Mouse (Mus musculus): ENCODE data around the gene Palld. TPM values are rescaled to one million over a fixed set of nuclear protein-coding genes. Genes with fewer than 3 reads are reported as not detected.

Gene Palld
- polyA plus RNA-seq, 1 experiment from 2014 or later: 95.3 TPM

GRCm38 (mm10) chr8:61722226-61722625 is 180.3 kb downstream of the Palld start:
- Histone ChIP-seq H3K27me3 (no peaks in the 10 kb centered on the region), H3K27ac (no peak overlapping the region), H3K4me1 (replicated peaks) (no peaks in the 10 kb centered on the region), H3K9me3 (peaks cover 8% of the 10 kb centered on the region; the same call in 1 of the 2 replicates), H3K4me2 (no peak overlapping the region), H3K4me3 (replicated peaks) (no peak overlapping the region), H3K36me3 (peaks cover 34% of the 10 kb centered on the region), H3K9ac (replicated peaks) (no peak overlapping the region)
- ATAC-seq (ENCODE audit: insufficient number of reproducible peaks, insufficient read depth, low FRiP score, low TSS enrichment, low read depth): no peak
- WGBS: 93% methylated on average over 9 of the region's 9 CpGs

- Histone ChIP-seq H3K27ac (no peak overlapping the region), H3K36me3 (peaks cover 52% of the 10 kb centered on the region), H3K27me3 (no peaks in the 10 kb centered on the region), H3K9ac (replicated peaks) (no peak overlapping the region), H3K4me2 (no peak overlapping the region), H3K9me3 (peaks cover 8% of the 10 kb centered on the region; the same call in 1 of the 2 replicates), H3K4me1 (replicated peaks) (peaks cover 15% of the 10 kb centered on the region), H3K4me3 (replicated peaks) (no peak overlapping the region)
- 36% methylated on average over 14 of the region's 14 CpGs for WGBS
- no peak for ATAC-seq (ENCODE audit: insufficient number of reproducible peaks, insufficient read depth, low FRiP score, low TSS enrichment, low read depth)
These were observed 187.0 kb downstream of the Palld start for GRCm38 (mm10) chr8:61715351-61716125.

GRCm38 (mm10) chr8:61714293-61714831 is 188.1 kb downstream of the Palld start:
- ATAC-seq (ENCODE audit: insufficient number of reproducible peaks, insufficient read depth, low FRiP score, low TSS enrichment, low read depth): no peak; the same call in 1 of the 2 replicates
- H3K27me3 ChIP-seq: no peaks in the 10 kb centered on the region
- H3K27ac ChIP-seq: 0 out of 2 replicates have a peak overlapping the region, but pooled peaks have one; percentile 24
- H3K9me3 ChIP-seq: peaks cover 8% of the 10 kb centered on the region; the same call in 1 of the 2 replicates
- no peak overlapping the region for H3K9ac ChIP-seq (replicated peaks)
- peaks cover 17% of the 10 kb centered on the region for H3K4me1 ChIP-seq (replicated peaks)
- H3K36me3 ChIP-seq: peaks cover 50% of the 10 kb centered on the region
- no peak overlapping the region for H3K4me3 ChIP-seq (replicated peaks)
- 22% methylated on average over 6 of the region's 6 CpGs for WGBS
- H3K4me2 ChIP-seq: no peak overlapping the region

- H3K9ac ChIP-seq (replicated peaks): no peak overlapping the region
- H3K9me3 ChIP-seq: 0 out of 2 replicates have a peak, but pooled peaks cover 3% of the 10 kb centered on the region
- no peak overlapping the region for H3K27ac ChIP-seq
- H3K27me3 ChIP-seq: no peaks in the 10 kb centered on the region
- no peak for ATAC-seq (ENCODE audit: insufficient number of reproducible peaks, insufficient read depth, low FRiP score, low TSS enrichment, low read depth)
- WGBS: 90% methylated on average over 16 of the region's 16 CpGs
- no peak overlapping the region for H3K4me2 ChIP-seq
- H3K36me3 ChIP-seq: peaks cover 50% of the 10 kb centered on the region
- no peak overlapping the region for H3K4me3 ChIP-seq (replicated peaks)
- H3K4me1 ChIP-seq (replicated peaks): peaks cover 17% of the 10 kb centered on the region
These were observed 189.1 kb downstream of the Palld start for GRCm38 (mm10) chr8:61713195-61713990.

GRCm38 (mm10) chr8:61712426-61712825 is 190.1 kb downstream of the Palld start:
- H3K27me3 ChIP-seq: no peaks in the 10 kb centered on the region
- ATAC-seq (ENCODE audit: insufficient number of reproducible peaks, insufficient read depth, low FRiP score, low TSS enrichment, low read depth): no peak
- H3K9me3 ChIP-seq: no peaks in the 10 kb centered on the region
- peaks cover 17% of the 10 kb centered on the region for H3K4me1 ChIP-seq (replicated peaks)
- WGBS: 93% methylated on average over 2 of the region's 2 CpGs
- H3K27ac ChIP-seq: no peak overlapping the region
- H3K36me3 ChIP-seq: peaks cover 43% of the 10 kb centered on the region
- H3K9ac ChIP-seq (replicated peaks): no peak overlapping the region
- no peak overlapping the region for H3K4me2 ChIP-seq
- no peak overlapping the region for H3K4me3 ChIP-seq (replicated peaks)

- H3K9me3 ChIP-seq: no peaks in the 10 kb centered on the region
These were observed 193.7 kb downstream of the Palld start for GRCm38 (mm10) chr8:61708586-61709305.

GRCm38 (mm10) chr8:61705491-61705890 is 197.0 kb downstream of the Palld start:
- H3K4me2 ChIP-seq: no peak overlapping the region
- no peak overlapping the region for H3K27ac ChIP-seq
- no peaks in the 10 kb centered on the region for H3K27me3 ChIP-seq
- H3K36me3 ChIP-seq: peaks cover 45% of the 10 kb centered on the region
- no peak for ATAC-seq (ENCODE audit: insufficient number of reproducible peaks, insufficient read depth, low FRiP score, low TSS enrichment, low read depth)
- H3K9me3 ChIP-seq: no peaks in the 10 kb centered on the region
- WGBS: 90% methylated on average over 3 of the region's 3 CpGs
- peaks cover 36% of the 10 kb centered on the region for H3K4me1 ChIP-seq (replicated peaks)
- H3K4me3 ChIP-seq (replicated peaks): no peak overlapping the region
- H3K9ac ChIP-seq (replicated peaks): no peak overlapping the region

More at GRCm38 (mm10) chr8:61708586-61709305, 193.7 kb downstream of the Palld start:
- 64% methylated on average over 8 of the region's 8 CpGs for WGBS
- H3K4me3 ChIP-seq (replicated peaks): no peak overlapping the region
- peaks cover 3% of the 10 kb centered on the region; the same call in 1 of the 2 replicates for H3K4me1 ChIP-seq (replicated peaks)
- H3K27ac ChIP-seq: 0 out of 2 replicates have a peak overlapping the region, but pooled peaks have one; percentile 32
- H3K9ac ChIP-seq (replicated peaks): no peak overlapping the region
- H3K4me2 ChIP-seq: no peak overlapping the region
- H3K27me3 ChIP-seq: no peaks in the 10 kb centered on the region
- peak; percentile 77 for ATAC-seq (ENCODE audit: insufficient number of reproducible peaks, insufficient read depth, low FRiP score, low TSS enrichment, low read depth)
- peaks cover 56% of the 10 kb centered on the region for H3K36me3 ChIP-seq

- peak overlapping the region; percentile 54; the same call in 1 of the 2 replicates for H3K27ac ChIP-seq
- H3K36me3 ChIP-seq: peaks cover 34% of the 10 kb centered on the region
- peaks cover 40% of the 10 kb centered on the region for H3K4me1 ChIP-seq (replicated peaks)
- H3K9ac ChIP-seq (replicated peaks): no peak overlapping the region
- no peaks in the 10 kb centered on the region for H3K27me3 ChIP-seq
- no peak overlapping the region for H3K4me2 ChIP-seq
- no peaks in the 10 kb centered on the region for H3K9me3 ChIP-seq
- H3K4me3 ChIP-seq (replicated peaks): no peak overlapping the region
- no peak for ATAC-seq (ENCODE audit: insufficient number of reproducible peaks, insufficient read depth, low FRiP score, low TSS enrichment, low read depth)
- 54% methylated on average over 8 of the region's 8 CpGs for WGBS
These were observed 200.4 kb downstream of the Palld start for GRCm38 (mm10) chr8:61702122-61702521.

GRCm38 (mm10) chr8:61700932-61701681 is 201.4 kb downstream of the Palld start:
- H3K4me1 ChIP-seq (replicated peaks): peaks cover 43% of the 10 kb centered on the region
- H3K36me3 ChIP-seq: peaks cover 25% of the 10 kb centered on the region
- H3K4me3 ChIP-seq (replicated peaks): no peak overlapping the region
- no peak overlapping the region for H3K9ac ChIP-seq (replicated peaks)
- peak overlapping the region; percentile 54 for H3K27ac ChIP-seq
- 26% methylated on average over 9 of the region's 9 CpGs for WGBS
- no peak for ATAC-seq (ENCODE audit: insufficient number of reproducible peaks, insufficient read depth, low FRiP score, low TSS enrichment, low read depth)
- H3K9me3 ChIP-seq: no peaks in the 10 kb centered on the region
- no peaks in the 10 kb centered on the region for H3K27me3 ChIP-seq
- H3K4me2 ChIP-seq: no peak overlapping the region

- Histone ChIP-seq H3K36me3 (peaks cover 18% of the 10 kb centered on the region), H3K9me3 (no peaks in the 10 kb centered on the region), H3K9ac (replicated peaks) (no peak overlapping the region), H3K4me1 (replicated peaks) (peaks cover 52% of the 10 kb centered on the region), H3K27me3 (no peaks in the 10 kb centered on the region), H3K27ac (no peak overlapping the region), H3K4me3 (replicated peaks) (no peak overlapping the region), H3K4me2 (no peak overlapping the region)
- no peak for ATAC-seq (ENCODE audit: insufficient number of reproducible peaks, insufficient read depth, low FRiP score, low TSS enrichment, low read depth)
- 94% methylated on average over 1 of the region's 1 CpGs for WGBS
These were observed 202.2 kb downstream of the Palld start for GRCm38 (mm10) chr8:61700298-61700697.
